Mouse (Mus musculus) kidney, postnatal 4 days (tissue): ENCODE results near the gene Nav2.
A peak's percentile ranks its signal among the peaks of the same experiment; 100 is the strongest.

Experiments
- DNase-seq, 2 experiments: peaks; one replicate each; pipeline ENCODE4 v3.0.0; 2021; ENCODE audit warnings: mixed read lengths in 2 of 2

Gene Nav2

GRCm38 (mm10) chr7:49258088-49258487, 349.6 kb downstream of the Nav2 start:
- DNase-seq = no peak

DNA sequence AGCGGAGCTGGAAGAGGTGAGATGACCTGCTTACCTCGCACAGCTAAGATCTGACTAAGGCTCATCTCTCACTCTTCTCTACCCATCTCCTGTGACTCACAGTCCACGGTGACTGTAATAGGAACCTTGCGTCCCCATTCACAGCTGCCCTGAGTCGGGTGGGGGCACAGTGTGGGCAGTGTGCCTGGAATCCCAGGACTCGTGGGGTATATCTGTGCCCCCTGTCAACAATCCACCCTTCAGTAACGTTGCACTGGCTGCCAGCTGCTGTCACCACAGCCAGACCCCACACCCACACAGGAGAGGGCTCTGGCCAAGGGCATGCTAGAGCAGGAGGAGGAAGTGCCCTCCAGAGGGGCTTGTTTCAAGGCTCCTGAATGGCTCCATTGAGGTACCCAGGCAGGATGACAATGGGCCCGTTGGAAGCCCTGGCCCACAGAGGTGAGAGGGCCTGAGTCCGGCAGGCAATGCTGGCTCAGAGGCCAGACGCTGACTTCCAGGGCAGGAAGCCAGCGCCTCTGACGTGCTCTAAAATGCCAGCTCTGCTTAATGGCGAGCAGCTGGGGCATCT, 353.5 kb downstream of the Nav2 start:
- no peak for DNase-seq

DNA sequence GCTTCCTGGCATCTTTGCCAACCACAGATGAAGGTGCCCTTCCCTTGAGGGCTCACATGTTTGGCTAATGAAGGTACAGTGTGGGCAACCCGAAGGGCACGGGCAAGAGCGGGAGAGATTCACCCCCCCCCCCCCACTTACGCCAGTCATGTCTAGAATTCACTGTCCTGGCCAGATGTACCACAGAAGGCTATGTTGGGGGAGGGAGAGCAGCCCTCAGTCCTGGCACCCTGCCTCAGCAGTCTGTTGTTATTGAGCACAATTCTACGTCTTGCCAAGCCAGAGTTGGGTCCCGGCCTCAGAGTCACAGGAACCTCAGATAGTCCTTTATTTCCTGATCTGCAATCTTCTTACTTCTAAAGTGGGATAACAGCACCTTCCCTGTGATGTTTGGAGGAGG, 357.9 kb downstream of the Nav2 start:
- DNase-seq = no peak

DNA sequence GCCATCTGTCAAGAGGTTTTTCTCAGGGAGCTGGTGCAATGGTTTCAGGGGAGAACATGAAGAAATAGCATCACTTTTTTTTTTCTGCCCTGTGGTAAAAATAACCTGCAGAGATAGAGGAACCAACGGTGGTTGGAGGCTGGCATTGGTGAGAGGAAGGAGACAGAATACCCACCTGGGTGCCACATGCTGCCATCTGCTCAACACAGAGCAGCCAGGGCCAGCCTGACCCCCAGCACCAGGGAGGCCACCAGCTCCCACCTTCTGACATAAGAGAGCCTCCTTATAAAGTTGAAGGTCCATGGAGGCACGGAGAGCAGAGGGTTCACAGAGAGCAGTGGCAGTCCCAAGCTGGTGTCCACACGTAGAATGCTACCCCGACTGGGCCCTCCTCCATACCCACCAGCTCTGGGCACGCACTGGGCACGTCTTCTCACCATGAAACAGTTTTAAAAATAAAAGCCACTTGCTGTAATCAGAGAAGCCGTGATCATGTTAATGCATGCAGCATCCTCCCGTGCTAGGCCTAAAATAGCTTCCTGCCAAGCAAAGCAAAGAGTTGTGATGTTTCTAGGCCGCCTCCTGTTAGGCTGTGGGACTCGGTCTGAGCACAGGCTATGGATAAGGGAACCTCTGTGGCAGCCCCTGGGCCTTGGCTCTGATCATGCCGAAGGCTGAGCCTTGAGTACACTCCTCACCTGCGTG, 359.3 kb downstream of the Nav2 start:
- no peak for DNase-seq

DNA sequence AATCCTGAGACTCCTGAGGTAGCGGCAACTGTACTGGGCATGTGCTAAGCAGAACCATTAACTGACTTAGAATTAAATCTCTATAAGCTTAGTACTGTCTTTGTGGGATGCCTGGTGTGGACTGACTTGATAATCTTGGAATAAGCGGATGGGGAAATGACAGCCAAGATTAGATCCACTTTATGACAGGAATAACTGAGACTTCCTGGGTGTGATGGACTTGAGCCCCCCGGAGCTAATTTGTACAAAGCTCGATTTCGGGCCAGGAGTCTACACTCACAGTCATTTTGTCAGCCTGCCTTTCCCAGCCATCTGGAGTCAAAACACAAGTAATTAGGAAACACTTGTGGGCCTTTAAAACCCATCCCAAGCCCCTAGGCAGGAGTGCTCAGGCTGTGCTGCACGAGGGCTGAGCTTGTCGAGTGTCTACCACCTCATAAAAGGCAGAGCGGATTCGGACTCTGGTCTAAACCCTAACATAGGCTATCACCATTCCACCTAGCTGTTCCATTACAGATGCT, 359.9 kb downstream of the Nav2 start:
- DNase-seq = no peak

DNA sequence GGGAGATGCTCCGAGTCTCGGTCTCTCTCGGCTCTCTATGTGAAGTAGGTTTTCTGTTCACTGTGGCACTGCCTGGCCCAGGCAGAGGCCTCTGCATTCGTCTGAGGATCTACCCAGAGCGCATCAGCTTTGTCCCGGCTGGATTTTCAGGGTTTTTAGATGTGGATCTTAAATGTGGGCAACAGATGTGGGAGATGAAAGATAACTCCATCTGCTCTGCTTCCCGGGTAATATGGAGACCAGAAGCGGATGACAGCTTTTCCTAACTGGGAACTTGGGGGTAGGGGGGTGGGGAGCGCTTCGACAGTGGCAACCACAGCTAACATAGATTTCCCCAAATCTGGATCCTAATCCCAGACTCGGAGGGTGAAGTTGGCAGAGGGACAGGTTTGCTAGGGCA, 362.3 kb downstream of the Nav2 start:
- no peak for DNase-seq

DNA sequence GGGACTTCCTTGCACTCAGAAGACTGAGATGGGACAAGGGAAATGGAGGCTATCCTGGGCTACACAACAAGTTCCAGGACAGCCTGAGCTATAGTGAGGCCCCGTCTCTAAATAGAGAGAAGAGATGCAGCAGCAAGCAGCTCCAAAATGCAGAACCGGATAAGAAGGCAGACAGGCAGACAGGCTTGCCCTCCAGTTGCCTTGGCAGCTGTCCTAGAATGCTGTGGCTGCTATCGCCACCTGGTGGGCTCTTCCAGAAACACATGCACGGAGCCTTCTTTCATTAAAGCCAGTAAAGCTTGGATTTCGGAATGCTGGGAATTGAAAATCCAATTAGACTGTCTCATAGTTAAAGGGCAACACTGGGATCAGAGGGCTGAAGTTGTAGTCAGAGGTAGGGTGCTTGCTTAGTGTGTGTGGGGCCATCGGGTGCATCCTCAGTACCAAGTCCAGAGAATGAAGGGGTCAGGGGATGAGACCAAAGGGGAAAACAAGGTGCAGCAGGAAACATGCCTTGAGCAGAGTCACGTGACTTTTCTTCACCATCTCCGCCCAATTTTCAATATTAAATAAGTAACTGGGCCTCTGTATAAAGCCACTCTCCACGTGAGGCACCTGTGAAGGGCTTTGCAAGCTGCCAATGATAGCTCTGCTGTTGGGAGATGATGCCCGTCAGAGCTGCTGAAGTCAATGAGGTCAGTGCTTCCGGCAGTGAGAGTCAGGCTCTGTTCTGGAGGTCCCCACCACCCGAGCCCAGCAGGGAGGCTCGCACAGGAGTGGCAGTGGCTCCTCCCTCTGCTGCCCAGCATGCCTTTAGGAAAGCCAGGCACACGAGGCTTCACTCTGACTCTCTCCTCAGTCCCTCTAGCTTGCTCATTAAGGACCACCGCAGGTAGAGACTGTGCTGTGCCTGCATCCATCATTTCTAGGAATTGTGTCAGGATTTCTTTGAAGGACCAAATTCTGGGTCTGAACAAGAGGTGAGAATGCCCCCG, 364.2 kb downstream of the Nav2 start:
- DNase-seq = peak; percentile 84 to 87

DNA sequence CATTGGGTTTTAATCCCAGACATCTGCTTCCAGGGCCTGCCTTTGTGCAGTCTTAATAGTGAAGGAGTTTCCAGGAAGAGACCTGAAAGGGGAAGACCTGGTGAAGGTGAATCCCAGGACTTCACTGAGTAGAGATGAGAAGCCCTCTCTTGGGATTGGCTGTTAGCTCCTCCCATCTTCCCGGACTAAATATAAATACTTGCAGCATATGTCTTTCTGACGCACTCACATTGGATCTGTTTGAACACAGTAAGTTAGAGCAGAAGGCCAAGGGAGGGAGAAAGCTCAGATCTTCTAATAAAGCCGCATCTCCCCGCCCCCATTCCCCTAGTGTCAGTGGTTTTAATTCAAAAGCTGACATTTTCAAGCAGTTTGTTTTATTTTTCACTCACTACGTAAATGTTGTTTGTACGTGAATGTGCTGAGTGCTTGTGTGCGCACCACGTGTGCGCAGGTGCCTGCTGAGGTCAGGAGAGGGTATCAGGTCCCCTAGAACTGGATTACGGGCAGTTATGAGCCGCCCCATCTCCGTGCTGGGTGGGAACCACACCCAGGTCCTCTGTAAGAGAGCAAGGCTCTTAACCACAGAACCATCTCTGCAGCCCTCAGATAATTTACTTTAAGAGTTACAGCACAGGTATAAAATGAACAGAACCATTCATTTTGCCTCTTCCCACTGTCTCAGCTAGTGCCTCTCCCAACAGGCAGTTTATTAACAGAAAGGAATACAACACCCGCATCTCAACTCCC, 365.6 kb downstream of the Nav2 start:
- no peak for DNase-seq

- DNase-seq = no peak
These were observed 366.2 kb downstream of the Nav2 start for GRCm38 (mm10) chr7:49274676-49275075.

DNA sequence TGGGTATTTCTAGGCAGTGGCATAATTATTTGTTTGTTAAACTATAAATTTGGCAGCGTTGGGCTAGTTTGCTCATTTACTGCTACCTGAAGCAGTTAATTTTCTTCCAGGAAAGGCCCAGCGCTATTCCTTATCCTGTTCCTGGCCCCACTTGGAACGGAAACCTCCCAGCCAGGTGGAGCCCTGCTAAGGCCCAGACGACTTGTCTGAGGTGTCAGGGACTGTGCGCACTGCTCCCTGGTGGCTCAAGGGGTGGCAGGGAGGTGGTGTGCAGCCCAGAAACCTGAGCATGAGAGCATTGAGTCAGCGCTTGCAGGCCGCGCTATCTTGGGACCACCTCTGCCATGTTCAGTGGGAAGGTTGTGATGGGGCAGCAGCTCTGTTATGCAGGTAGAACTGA, 367.6 kb downstream of the Nav2 start:
- no peak for DNase-seq

DNA sequence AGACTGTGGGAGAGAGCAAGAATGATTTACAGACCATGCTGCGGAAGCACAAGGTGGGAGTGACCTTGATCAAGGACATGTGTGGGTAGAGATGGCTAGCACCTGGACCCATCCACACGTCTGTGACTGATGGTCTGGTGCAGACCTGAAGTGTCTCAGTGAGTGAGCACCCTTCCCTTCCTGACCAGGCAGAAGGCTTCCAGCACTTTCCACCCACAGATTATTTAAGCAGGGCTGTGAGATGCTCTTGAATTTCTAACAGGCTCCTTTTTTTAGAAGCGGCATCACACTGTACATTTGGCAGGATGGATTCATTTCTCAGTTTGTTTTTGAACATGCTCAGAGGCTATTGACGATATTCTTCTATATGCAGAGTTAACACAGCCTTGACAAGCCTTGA, 369.2 kb downstream of the Nav2 start:
- no peak for DNase-seq

- DNase-seq = no peak
These were observed 370.0 kb downstream of the Nav2 start for GRCm38 (mm10) chr7:49278531-49278930.

- no peak for DNase-seq
These were observed 371.9 kb downstream of the Nav2 start for GRCm38 (mm10) chr7:49280427-49280826.

DNA sequence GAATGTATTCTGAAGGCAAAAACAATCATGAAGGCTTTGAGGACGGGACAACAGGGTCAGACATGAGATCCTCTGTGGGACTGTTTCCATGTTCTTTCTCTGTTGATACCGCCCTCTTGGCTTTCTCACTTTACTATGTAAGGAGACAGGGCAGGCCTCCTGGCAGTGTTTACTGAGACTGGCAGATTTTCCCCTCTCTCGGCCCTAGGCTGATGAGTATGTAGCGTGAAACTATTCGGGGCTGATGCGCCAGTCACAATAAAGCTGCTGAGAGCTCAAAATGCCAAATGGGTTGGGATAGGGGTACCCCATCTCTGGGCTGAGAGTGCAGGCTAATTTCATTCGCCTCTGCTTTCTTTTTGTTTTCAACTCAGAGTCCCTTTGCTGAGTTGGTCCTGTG, 373.9 kb downstream of the Nav2 start:
- no peak for DNase-seq

DNA sequence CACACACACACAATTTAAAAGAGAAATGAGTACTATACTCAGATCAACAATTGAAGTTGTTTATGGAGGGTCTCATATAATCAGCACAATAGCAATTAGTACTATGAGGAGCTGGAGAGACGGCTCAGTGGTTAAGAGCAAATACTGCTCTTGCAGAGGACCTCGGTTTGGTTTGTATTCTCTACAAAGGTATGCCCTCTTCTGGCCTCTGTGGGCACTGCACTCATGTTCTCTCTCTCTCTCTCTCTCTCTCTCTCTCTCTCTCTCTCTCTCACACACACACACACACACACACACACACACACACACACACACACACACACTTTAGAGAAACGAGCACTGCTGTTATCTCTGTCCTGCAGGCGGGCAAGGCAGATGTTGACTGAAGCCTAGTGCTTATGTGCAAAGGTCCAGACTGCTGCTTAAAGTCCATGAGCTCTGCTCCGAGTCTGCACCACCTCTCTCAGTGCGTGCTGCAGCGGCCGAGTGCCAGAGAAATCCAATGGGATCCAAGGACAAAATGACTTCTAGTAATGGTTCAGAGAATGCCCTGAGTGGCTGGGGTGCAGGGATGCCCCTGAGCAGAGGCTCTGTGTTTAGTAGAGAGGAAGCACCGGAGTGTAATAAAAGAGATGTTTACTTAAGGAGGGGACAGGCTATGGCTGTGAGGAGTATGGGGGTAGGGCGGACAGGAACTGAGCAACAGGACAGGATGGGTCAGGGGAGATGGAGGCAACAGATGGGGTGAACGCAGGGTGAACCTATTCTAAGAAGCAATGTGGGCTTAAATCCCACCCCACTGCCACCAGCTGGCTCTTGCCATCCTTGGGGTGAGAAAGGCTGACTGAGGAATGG, 375.2 kb downstream of the Nav2 start:
- DNase-seq = peak in 1 of 2 experiments; percentile 42

GRCm38 (mm10) chr7:49288186-49288585, 379.7 kb downstream of the Nav2 start:
- no peak for DNase-seq

GRCm38 (mm10) chr7:49290308-49290707, 381.8 kb downstream of the Nav2 start:
- no peak for DNase-seq

DNA sequence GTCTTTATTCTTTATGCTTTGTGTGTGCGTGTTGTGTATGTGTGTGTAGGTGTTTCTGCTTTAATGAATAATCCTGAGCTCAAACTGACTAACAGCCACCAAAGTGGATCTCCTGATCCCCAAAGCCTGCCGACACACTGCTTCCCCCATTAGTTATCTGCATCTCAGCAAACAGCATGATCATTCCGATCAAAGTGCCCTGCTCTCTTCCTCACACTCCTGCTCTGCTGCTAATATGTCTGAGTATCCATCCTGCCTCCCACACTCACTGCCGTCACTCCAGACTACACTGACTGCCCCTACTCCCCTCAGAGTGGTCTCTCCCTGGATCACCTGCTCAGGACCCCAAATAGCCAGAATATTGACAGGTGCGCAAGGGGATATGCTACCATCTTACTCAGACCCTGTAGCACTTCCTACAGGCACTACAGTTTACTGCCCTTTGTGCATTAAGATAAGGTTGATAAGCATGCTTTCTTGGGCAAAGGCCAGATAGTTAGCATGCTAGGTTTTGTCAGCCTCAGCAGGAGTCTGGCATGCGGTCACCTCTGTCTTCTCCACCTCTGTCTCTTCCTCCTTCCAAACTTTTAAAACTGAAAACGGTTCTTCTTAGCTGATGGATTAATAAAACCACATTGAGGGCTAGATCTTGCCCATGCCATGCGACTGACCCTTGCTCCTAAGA, 382.8 kb downstream of the Nav2 start:
- DNase-seq = no peak

- DNase-seq = no peak
These were observed 388.6 kb downstream of the Nav2 start for GRCm38 (mm10) chr7:49297148-49297547.

DNA sequence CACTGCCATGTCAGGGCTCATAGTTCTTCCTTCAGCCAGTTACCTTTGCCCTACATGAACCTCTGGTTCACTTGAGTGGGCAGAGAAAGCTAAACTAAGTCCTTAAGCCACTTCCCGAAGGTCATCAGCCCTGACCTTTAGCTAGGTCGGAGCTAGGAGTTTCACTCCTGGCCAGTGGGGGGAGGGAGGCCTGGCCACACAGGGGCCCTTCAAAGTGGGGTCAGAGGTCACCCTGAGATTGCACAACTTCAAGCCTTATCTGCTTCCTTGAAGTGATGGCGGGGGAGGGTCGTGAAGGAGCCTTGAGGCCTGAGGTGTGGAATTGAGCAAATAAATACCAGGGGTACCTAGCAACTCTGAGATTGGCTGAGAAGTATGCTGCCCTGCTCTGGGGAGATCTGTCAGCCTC, 389.9 kb downstream of the Nav2 start:
- DNase-seq = peak in 1 of 2 experiments; percentile 46

GRCm38 (mm10) chr7:49301487-49301886, 393.0 kb downstream of the Nav2 start:
- no peak for DNase-seq
